Mouse (Mus musculus): ENCODE measurements around the gene Slc39a1.

Slc39a1 gene

DNA sequence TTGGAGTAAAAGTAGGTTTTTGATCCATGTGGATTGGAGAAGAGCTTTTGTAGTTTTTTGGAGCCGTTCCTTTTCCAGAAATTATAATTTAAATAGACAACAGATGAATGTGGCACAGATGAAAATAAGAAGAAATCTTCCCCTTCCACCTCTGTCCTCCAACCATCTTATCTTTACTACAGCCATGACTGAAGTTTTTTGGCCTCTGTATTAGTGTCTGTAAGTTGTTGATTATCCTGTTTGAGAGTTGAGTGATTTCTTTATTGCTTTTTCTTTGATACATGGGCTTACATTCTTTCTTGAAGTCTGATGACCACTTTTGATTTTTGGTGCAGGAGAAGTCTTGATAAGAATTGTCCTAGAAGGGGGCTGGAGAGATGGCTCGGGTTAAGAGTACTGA, 46.7 kb downstream of the Slc39a1 start:
- no peak for DNase-seq (ENCODE audit: low read depth, low spot score)
